Mouse (Mus musculus) left cerebral cortex, adult 9 months (tissue): ENCODE measurements around the gene Runx2.

Experiments used
- DNase-seq, 2 experiments: peaks; one replicate each; pipeline ENCODE4 v3.0.0; 2022; ENCODE audit warnings: low spot score in 2 of 2

The Runx2 gene

DNA sequence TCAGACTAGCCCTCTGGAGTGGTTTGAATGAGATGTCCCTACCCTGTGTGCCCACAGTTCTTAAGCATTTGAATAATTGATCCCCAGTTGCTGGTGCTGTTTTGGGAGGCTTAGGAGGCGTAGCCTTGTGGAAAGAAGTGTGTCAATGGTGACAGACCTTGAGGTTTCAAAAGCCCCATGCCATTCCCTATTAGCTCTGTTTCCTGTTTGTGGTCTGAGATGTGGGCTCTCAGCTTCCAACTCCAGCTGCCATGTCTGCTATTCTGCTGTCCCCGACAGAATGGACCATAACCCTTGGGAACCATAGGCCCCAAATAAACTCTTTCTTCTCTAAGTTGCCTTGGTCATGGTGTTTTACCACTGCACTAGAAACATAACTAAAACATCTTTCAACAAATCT lies 194.1 kb downstream of the Runx2 start:
- no peak for DNase-seq

DNA sequence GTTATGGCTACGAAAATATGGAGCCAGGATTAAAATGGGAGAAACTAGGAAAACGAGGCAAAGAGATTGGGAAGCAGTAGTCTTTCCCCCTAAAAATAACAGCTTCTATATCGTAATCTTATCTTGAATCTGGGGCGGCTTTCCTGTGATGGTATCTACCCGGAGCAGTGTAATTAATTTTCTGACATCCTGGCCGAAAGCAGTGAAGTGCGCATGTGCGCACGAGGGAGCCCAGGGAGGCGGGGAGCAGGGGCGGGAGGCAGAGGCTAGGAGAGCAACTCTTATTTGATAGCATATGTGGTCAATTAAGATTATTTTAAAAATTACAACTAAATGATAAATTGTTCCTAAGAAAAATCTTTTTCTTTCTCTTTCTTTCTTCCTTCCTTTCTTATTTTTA lies 195.9 kb downstream of the Runx2 start:
- peak in 1 of 2 experiments; percentile 56 for DNase-seq

GRCm38 (mm10) chr17:44618175-44618574 lies 196.4 kb downstream of the Runx2 start:
- DNase-seq = peak in 1 of 2 experiments; percentile 82

DNA sequence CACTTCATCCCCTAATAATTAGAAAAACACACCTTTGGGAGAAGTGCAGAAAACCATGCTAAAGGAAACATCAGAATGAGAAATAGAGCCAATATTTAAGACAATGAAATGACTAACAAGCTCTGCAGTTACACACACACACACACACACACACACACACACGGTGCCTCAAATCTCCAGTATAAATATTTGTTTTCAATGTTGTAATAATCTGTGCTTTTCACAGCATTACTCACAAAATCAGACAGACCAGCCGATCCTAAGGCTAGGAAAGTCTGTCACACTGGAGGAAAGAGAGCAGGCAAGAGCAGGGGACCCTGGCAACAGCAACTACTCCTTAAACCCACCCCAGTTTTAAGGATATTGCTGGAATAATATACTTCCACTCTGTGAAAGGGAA lies 196.9 kb downstream of the Runx2 start:
- no peak for DNase-seq

DNA sequence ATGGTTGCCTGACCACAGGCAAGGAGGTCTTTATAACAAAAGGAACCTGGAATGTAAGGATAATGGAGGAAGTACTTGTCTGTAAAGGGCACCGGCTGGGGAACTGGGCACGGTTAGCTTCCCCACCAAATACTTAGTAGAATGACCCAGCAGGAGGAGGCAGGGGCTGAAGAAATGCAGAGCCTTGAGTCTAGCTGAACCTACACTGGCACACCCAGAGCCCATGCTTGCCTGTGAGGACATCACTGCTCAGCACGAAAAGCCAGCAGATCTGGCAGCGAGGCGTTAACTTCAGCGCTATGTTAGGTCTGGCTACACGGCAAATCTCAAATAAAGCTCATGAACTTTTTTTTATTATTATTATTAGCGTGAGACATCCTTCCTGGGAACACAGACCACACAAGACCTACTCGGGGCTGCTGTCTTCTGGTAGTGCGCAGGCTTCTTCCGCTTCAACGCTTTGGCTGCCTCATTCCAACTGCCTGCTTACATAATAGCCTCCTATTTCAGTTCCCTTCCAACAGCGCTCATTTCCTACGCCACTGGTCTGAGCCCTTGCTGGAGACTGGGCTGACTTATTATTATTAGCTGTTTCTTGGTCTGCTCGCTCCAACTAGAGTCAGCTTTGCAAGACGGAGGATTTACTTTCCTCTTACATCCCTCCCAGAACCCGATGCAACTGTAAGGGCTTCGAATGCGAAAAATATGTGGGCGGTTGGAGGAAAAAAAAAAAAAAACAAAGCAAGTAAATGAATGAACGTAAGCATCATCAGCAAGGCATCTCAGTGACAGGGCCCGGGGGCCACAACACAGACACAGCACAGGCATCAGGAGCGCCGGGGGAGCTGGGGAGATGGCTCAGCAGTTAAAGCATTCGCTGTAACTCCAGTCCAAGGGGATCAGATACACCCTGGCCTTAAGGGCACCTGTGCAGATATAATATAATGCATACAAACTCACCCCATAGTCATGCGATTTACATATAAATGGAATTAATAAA lies 200.6 kb downstream of the Runx2 start:
- peak; percentile 59 to 79 for DNase-seq

DNA sequence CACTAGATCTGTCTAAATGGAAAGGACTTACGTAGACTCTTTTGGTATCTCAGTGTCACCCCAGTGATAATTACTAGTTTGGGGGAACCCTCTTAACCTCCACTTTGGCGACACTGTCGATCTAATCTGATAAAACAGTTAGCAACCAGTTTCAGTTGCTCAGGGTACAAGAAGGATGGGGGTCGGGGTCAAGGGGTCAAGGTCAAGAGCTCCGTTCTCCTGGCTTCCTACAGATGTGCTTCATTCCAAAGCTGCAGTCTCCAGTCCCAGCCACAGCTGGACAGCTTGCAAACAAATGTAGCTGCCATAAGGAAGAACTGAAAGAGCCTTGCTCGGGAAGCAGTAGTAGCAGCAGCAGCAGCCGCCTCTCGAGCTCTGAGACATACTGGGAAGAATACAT lies 202.0 kb downstream of the Runx2 start:
- DNase-seq = no peak

- DNase-seq = no peak
Measured at GRCm38 (mm10) chr17:44612002-44612401, 202.6 kb downstream of the Runx2 start.

GRCm38 (mm10) chr17:44611543-44611942 lies 203.1 kb downstream of the Runx2 start:
- no peak for DNase-seq

DNA sequence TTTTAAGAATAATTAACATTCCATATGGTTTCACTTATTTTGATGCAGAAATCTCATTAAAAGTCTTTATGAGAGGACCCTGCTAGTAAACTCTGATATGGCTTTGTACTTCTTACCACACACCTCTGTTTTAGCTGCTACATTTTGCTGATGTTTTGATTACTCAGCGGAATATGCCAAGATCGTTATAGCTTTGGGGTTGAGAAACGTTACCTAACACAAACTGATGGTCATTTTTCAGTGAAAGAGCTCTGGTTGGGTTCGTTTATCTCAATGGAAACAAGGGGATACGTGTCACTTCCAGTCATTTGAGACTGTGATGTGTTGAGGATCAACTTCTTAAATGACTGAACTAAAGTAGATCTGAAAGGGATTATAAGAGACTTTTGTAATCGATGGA lies 203.8 kb downstream of the Runx2 start:
- no peak for DNase-seq

DNA sequence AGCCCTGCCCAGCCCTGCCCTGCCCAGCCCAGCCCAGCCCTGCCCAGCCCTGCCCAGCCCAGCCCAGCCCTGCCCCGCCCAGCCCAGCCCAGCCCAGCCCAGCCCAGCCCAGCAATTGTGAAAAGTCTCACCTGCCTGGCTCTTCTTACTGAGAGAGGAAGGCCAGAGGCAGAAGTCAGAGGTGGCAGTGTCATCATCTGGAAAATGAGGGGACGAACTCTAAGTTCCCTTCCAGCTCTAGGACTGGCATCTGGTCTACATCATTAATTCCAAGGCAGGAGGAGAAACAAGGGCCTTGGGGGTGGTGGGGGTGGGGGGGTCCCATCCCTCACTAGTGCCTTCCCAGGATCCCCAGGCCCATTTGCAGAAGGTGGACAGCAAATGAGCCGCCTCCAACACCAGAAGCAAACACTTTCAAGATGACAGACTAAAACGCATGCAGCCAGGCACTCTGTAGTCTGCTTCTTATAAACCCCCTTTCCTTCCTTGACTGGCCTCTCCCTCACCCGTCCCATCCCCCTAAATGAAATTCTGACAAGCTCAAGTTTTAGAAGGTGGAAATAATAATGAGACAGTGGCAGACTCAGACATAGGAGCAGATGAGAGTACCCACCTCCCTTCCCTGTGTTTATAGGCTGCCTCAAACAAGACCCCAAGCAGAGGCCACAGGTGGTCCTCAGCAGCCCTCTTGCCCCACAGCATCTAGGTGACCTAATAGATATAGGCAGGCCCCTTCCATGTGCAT lies 204.5 kb downstream of the Runx2 start:
- DNase-seq = no peak

DNA sequence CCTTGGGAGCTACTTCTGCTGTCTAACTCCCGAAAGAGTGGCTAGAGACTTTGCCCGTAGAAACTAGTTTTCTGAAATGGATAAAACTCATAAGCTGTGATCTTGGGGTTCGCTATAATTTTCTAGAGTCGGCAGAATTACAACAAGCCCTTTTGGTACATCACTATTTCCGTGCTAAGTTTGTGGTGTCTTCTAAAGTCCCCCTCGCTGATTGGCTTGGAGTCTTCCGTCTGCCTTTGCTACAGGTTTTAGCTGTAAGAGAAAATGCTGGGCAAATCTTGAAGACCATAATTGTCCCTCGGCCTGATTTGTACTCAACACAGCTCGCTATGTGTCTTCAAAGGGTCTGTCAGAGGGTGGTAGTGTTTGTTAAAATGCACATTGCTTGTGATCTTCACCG lies 205.2 kb downstream of the Runx2 start:
- no peak for DNase-seq

DNA sequence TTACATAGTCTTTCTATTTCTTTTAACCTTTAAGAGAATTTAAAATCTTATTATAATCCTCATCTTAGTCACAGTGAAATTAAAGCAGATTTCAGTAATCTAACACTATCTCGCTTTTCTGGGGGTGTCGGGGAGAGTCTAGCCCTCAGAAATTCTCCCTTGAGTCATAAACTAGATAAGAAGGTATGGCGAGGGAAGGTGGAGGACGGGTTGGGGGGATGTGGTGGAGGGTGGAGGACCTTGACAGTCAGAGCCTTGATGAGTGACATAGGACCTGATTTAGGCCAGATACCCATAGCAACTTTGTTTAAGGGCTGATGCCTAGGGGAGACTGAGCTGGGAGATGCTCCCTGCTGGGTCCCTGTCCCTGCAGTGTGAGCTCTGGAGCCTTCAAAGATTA lies 205.7 kb downstream of the Runx2 start:
- no peak for DNase-seq

DNA sequence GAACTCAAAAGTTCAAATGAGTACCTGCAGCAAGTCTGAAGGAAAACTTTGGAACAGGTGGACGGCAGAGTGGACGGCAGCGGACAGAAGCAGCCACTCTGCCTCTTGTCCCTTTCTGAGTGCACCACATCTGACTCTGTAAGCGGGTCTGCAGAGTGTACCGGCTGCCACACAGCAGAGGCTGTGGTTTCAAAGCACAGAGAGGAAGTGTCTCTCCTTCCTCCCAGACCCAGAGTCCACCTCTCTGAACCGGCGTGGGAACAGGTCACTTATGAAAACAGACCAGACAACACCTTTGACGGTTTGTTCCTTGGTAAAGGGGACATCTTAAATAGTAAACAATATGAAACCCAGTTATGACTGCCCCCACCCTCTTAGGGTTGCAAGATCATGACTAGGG lies 207.2 kb downstream of the Runx2 start:
- DNase-seq = no peak

GRCm38 (mm10) chr17:44606245-44606644 lies 208.4 kb downstream of the Runx2 start:
- no peak for DNase-seq

DNA sequence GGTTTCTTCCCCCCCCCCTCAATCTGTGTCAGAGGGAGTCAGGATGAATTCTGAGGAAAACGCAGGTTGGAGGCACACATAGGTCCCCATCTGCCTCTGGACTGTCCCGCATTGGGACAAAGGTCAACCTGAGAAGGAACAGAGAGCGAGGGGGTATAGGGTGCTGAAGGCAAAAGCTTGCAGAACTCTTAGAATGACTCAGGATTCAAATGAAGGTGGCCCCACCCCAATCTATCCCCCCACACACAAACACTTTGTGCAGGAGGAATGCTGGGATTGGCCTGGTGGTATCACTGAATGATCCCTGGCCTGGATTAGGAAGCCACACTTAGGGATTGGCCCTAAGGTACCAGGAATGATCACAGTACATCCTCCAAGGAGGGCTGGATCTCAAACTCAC lies 208.8 kb downstream of the Runx2 start:
- no peak for DNase-seq

DNA sequence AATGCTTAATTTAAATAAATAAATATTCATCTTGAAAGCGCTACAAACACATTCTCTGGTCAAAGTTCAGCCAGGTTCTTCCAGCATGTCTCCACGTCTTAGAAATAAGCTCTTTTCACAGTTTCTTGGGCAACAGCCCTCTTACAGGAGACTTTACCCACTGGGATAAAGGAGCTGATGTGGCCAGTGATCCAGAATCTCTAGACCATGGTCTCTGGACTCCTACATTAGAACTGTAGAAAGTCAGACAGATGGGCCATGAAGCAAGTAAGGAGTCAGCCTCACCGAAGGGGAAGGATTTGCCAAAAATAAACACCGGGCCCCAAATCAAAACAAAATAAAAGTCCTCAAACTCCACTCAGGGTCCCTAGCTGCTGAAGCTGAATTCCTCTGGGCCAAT lies 211.4 kb downstream of the Runx2 start:
- no peak for DNase-seq

- DNase-seq = no peak
Measured at GRCm38 (mm10) chr17:44601317-44602021, 213.1 kb downstream of the Runx2 start.

- no peak for DNase-seq
Measured at GRCm38 (mm10) chr17:44599856-44600255, 214.7 kb downstream of the Runx2 start.

DNA sequence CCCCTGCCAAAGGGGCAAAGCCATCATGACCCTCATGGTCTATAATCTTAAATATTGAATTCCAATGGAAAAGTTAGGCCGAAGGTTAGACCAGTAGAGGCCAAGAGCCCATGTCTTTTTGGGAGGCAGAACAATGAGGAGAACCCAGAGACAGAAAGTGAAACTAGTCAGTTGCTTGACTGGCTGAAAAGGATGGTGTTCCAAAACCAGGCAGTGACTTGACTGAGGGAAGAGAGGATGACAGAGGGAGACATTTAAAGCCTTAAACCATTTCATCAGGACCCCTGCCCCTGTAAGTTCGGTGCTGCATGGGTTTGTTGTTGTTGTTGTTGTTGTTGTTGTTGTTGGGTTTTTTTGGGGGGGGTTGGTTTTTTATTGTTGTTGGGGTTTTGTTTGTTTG lies 215.5 kb downstream of the Runx2 start:
- DNase-seq = no peak

GRCm38 (mm10) chr17:44597918-44598504 lies 216.6 kb downstream of the Runx2 start:
- DNase-seq = no peak

GRCm38 (mm10) chr17:44592737-44593090 lies 221.9 kb downstream of the Runx2 start:
- DNase-seq = no peak
